Mouse (Mus musculus): Measurements from ENCODE around the gene A530084C06Rik. TPM values are rescaled to one million over a fixed set of nuclear protein-coding genes. Genes with fewer than 3 reads are reported as not detected.

A530084C06Rik gene
- total RNA-seq (2021), result under 1 TPM in 1 of 2 experiments, not detected in 1; 0.08 TPM

DNA sequence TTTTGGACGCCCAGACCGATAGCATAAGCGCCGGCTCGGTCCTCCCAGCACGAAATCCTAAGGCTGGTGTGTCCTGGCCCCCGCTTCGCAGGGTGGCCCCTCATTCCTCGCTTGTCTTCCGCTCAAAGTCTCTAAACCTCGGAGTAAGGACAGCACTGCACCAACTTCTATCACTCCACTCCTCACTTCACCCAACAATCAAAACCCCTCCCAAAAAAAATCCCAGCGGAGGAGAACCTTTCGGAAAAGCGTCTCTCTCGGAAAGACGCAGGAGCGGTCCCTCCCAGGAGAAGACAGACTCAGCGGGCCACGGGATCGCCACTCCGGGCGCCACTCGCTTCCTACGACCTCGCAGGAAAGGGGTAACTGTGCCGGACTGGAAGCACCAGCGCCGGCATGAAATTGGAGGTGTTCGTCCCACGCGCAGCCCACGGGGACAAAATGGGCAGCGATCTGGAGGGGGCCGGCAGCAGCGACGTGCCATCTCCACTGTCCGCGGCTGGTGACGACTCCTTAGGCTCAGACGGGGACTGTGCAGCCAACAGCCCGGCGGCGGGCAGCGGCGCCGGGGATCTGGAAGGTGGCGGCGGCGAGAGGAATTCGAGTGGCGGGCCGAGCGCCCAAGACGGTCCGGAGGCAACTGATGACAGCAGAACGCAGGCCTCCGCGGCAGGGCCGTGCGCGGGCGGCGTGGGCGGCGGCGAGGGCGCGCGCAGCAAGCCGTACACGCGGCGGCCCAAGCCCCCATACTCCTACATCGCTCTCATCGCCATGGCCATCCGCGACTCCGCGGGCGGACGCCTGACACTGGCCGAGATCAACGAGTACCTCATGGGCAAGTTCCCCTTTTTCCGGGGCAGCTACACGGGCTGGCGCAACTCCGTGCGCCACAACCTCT, at the start of gene A530084C06Rik:
Gene A530084C06Rik (minus strand): TSS at position 813 of the 898 bp plus-strand sequence.
- intact Hi-C loops (cut with DNase I), result no loop called here
- no peak for DNase-seq (ENCODE audit: low spot score)

DNA sequence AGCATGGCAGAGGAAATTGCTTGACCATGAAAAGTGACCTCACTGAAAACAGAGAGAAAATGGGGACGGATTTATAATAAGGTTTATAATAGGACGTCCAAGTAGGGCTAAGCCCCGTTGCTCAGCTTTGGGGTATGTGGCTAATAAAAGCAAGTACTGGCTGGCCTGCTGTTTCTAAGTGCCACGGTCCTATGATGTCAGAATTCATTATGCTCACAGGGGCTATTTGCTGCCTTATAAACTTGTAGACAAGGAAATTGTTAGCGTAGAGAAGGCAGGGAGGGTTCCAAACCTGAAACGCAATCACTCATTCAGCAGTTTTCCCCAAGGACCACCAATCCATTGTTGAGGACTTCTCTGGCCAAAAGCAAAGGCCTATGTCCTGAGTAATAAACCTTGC, 44.8 kb upstream of the A530084C06Rik start:
- DNase-seq (ENCODE audit: low spot score), result no peak
- intact Hi-C loops (cut with DNase I), result no loop called here

DNA sequence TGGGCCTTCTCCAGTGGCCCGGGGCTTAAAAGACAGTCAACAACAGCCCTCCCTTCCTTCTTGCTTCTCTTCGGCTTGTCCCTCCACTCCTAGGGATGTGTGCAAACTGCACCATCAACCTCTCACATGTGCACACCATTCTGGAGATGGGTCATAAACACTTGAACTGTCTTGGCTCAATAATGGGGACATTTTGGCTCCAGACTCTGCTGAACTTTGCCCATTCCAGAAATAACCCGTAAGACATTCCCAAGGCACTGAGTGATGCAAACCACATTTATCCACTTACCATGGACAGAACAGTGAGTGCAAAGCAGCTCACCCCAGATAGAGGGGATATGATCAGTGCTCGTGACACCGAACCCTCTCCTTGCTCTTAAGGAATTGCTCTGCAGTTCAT, 40.4 kb upstream of the A530084C06Rik start:
- no peak for DNase-seq (ENCODE audit: low spot score)

DNA sequence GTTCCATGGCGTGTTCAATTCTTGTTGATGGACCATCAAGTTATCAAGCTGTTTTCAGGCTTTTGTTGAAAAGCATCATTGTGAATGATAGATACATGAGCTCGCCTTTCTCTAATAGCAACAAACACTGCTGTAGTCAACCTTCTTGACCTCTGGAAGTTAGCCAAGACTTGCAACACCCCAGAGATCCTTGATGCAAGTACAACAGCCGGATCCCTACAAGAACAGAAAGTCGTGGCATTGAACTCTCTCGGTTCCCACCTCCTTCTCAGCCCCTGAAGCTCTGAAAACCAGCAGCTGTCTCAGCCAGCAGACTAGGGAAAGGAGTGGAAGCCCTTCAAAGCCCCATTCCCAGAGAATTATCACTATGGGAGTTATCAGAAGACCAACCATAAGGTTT, 28.2 kb upstream of the A530084C06Rik start:
- DNase-seq (ENCODE audit: low spot score), result no peak
- intact Hi-C loops (cut with DNase I), result no loop called here

More for the DNA sequence above, 40.4 kb upstream of the A530084C06Rik start:
- intact Hi-C loops (cut with DNase I), result no loop called here

DNA sequence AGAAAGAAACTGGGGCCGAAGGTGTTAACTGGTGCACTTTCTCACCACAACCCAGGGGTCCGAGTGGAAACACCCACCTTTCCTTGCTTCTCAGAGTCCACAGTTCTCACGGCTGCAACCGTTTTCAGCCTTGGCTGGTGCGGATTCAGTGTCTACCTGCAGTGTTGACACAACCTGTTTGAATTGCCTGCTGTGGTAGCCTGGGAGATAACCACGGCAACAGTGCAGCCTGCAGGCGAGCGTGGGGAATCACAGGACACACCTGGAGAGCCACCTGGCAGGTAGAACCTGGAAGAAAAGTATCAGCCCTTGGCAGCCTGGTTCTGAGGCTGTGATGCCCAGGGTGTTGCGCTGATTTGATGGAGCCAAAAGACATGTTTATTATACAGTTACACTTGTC, 20.7 kb upstream of the A530084C06Rik start:
- DNase-seq (ENCODE audit: low spot score), result no peak
- intact Hi-C loops (cut with DNase I), result no loop called here

DNA sequence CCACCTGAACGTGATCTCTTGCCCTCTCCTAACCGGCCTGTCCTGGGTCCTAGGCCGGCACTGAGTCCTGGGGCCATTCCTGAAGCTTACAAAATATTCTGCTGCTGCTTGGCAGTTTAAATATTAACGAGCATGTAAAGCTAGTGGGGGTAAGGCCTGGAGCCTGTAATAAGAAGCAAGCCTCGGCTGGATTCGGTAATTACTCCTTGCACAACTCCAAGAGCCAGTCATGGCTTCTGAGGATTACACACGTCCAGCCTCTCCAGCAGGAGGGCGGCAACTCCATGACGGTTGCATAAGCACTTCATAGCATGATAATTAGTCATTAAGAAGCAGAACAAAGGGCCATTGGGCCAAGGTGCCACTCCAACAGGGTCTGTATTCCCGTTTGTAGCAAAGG, 19.3 kb upstream of the A530084C06Rik start:
- intact Hi-C loops (cut with DNase I), result no loop called here
- DNase-seq (ENCODE audit: low spot score), result no peak

- intact Hi-C loops (cut with DNase I), result no loop called here
Observed at GRCm38 (mm10) chr13:31577576-31577975, 18.4 kb upstream of the A530084C06Rik start.

DNA sequence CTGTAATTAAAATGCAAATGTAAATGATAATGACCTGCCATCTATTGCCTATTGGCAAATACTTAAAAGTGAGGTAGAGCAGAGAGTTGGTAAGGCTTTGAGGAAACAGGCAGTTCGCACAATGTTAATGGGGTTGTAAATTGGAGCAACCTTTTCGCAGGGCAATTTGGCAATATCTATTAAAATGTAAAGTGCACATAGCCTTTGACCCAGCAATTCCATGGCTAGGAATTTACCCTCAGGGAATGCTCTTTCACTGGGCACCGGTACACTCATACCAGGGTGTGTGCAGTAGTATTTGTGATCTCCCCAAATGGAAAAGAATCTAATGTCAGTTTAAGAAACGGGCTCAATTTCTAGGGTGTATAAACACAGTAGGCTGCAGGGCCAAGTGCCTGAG, 17.6 kb upstream of the A530084C06Rik start:
- intact Hi-C loops (cut with DNase I), result no loop called here
- DNase-seq (ENCODE audit: low spot score), result no peak

More at GRCm38 (mm10) chr13:31577576-31577975, 18.4 kb upstream of the A530084C06Rik start:
- no peak for DNase-seq (ENCODE audit: low spot score)

GRCm38 (mm10) chr13:31574627-31575026, 15.5 kb upstream of the A530084C06Rik start:
- DNase-seq (ENCODE audit: low spot score), result no peak
- intact Hi-C loops (cut with DNase I), result no loop called here

- no peak for DNase-seq (ENCODE audit: low spot score)
- intact Hi-C loops (cut with DNase I), result no loop called here
Observed at GRCm38 (mm10) chr13:31572806-31573508, 13.8 kb upstream of the A530084C06Rik start.

DNA sequence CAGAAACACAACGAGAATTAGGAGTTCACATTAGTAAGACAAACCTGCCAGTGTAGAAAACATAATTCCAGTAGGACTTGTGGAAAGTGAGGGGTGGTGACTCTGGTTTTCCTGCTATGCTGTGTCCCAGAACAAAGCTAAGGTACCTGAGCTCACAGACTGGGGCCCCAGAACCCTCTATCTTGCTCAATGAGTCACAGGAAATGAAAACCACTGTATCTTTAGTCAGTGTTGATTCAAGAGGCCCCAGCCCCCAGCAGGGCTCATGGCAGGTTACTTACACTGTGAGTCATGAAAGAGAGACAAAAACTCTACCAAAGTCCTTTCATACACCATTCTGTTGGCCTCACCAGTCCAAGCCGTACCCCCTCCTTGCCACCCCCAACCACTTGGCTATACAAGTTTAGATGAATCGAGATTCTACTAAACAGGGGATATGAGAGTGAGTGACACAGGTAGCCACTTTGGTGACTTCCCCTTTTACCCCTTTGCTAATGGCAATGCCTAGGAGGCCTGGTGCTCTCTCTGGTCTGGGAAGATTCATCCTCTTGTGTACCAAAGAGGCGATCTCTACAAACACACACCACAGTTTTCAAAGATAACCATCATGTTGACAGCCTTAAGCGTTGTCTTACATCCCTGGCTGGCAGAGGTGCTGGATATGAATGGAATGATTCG, 8.6 kb upstream of the A530084C06Rik start:
- no peak for DNase-seq (ENCODE audit: low spot score)
- intact Hi-C loops (cut with DNase I), result no loop called here

DNA sequence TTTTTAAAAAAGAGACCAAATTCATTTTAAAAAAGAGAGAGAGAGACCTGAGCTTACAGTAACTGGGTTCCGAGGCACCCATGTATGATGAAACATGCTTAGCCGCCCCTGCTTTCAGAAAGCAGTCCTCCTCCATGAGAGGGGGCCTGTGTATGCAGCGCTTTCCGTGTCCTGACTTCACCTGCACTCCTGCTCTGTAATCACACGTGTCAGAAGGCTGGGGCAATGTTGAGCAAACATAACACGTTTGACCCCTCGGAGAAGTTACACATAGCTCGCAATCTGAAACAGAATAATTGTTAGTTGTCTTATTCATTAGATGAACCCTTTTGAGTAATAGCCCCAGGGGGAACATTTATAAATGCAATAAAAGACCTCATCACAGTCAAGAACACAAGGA, 8.0 kb upstream of the A530084C06Rik start:
- no peak for DNase-seq (ENCODE audit: low spot score)
- intact Hi-C loops (cut with DNase I), result no loop called here

GRCm38 (mm10) chr13:31564394-31564793, 5.3 kb upstream of the A530084C06Rik start:
- intact Hi-C loops (cut with DNase I), result no loop called here
- DNase-seq (ENCODE audit: low spot score), result no peak

GRCm38 (mm10) chr13:31559419-31560144, 449 bp upstream of the A530084C06Rik start:
- DNase-seq (ENCODE audit: low spot score), result peak; percentile 4
- intact Hi-C loops (cut with DNase I), result no loop called here

DNA sequence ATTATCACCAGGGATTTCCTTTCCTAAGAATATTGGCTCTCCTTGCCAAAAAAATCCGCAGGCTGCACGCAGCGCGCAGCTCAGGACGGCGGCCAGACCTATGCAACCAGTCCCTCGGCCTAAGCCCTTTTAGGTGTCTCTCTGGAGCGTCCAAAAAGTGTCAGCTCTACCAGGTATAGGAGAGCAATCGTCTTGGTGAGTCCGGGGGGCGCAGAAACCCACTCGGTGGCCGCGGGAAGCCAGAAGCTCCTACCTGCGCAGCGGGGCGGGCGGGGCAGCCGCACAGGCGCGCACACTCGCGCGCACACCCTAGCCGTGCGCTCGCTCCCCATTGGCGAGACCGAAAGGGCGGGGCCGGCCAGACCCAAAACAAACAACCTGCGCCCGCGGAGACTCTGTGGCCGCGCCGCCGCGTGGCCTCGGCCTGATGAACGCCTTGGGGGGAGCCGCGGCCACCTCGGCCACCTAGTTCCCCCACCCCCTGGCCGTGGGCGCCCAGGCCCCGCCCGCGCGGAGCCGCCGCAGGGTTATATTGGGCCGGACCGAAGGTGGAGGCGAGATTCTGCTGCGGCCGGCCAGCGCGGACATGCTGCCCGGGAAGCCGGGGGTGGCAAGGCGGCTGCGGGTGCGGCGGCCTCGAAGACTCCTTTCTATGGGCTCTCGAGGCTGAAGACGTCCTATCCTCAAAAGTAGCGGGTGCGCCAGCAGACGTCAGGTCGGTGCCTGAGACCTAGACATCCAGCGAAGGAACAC, 1.2 kb downstream of the A530084C06Rik start:
- intact Hi-C loops (cut with DNase I), result no loop called here
- DNase-seq (ENCODE audit: low spot score), result no peak

GRCm38 (mm10) chr13:31556964-31557767, 2.0 kb downstream of the A530084C06Rik start:
- no peak for DNase-seq (ENCODE audit: low spot score)
- intact Hi-C loops (cut with DNase I), result no loop called here

DNA sequence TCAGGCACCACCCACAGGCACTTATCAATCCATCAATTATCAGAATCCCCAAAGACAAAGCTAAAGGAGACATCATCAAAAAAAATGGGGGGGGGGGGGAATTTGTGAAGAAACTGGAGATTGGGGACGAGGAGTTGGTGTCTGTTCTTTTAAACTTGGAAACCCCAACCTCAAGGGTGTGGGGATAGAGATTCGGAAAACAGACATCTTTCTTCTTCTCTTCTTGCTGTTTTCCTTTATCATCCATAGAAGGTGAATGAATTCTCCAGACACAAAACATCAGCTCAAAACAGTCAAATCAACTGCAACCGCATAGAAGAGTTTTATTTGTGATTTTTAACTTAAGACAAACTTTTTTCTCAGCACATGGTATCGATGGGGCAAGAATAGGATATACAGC, 3.3 kb downstream of the A530084C06Rik start, which contains the start of gene Foxq1:
Gene Foxq1 (plus strand): TSS at position 301 of the 400 bp plus-strand sequence.
- intact Hi-C loops (cut with DNase I), result no loop called here
- DNase-seq (ENCODE audit: low spot score), result no peak

DNA sequence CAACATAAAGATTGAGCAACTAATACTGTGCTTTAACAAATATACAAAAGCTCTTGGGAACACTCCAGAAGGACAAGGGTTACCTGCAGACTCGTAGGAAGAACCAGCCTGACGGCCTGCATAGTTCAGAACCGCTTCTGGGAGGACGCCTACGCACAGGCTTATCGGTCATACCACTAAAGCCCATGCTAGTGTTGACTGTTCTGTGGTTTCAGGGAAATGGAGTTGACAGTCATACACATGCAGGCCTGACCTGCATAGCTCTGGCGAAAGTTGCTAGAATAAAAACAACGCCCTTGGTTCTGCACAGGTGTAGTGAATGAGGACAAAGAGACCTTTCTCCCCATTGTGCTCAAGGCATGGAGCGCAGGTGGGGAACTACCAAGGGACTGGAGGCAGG, 11.5 kb downstream of the A530084C06Rik start:
- no peak for DNase-seq (ENCODE audit: low spot score)

More for the DNA sequence above, 11.5 kb downstream of the A530084C06Rik start:
- intact Hi-C loops (cut with DNase I), result no loop called here
